ENCODE assay signal across 20 mouse cellular contexts in genomic region chr11:106479619-106480529, GRCm38 (mm10). TPM values are rescaled to one million over a fixed set of nuclear protein-coding genes. Genes with fewer than 3 reads are reported as not detected.
DNase-seq lines count a peak whose midpoint lies in the region; ATAC-seq and TF ChIP-seq lines count a peak whose summit lies in the region.
"Had no signal": no experiment of that assay in that cellular context is flagged by ENCODE, and none has a peak within 500 bp of the region (broad histone marks: within the 10 kb centered on the region; RNA-seq: fewer than 3 reads in every experiment).

No protein-coding gene starts in this region.

- no peak overlapping the region for H3K27ac ChIP-seq in lung, postnatal 0 days (ENCODE audit: low read length)
- H3K27ac ChIP-seq in liver, postnatal 0 days (ENCODE audit: low read depth), result peak overlapping the region; percentile 49; the same call in 1 of the 2 replicates
- peak overlapping the region; percentile 33 for H3K27ac ChIP-seq in small intestine, adult 2 months (ENCODE audit: insufficient read depth, low read depth, low read length)
- no peak overlapping the region for H3K27ac ChIP-seq in midbrain, postnatal 0 days (ENCODE audit: low read depth, low read length)
- H3K27ac ChIP-seq: forebrain, embryonic 15.5 days; heart, embryonic 10.5 days; hindbrain, embryonic 14.5 days; limb, embryonic 13.5 days; lung, embryonic 15.5 days; neural tube, embryonic 12.5 days; stomach, embryonic 15.5 days had no signal

- H3K4me1 ChIP-seq in lung, postnatal 0 days (ENCODE audit: insufficient read depth, low read depth, low read length), result peaks cover 11% of the 10 kb centered on the region
- H3K4me1 ChIP-seq in liver, postnatal 0 days (ENCODE audit: insufficient read depth), result peaks cover 21% of the 10 kb centered on the region
- peaks cover 16% of the 10 kb centered on the region for H3K4me1 ChIP-seq in small intestine, adult 2 months (ENCODE audit: control insufficient read depth, insufficient read depth, insufficient read length, low read length)
- no peaks in the 10 kb centered on the region for H3K4me1 ChIP-seq in midbrain, postnatal 0 days (ENCODE audit: insufficient read depth, low read length)
- H3K4me1 ChIP-seq: forebrain, embryonic 15.5 days; limb, embryonic 13.5 days; stomach, embryonic 15.5 days had no signal

- no peak overlapping the region for H3K9ac ChIP-seq in lung, postnatal 0 days (replicated peaks; ENCODE audit: low read depth)
- H3K9ac ChIP-seq in liver, postnatal 0 days (replicated peaks), result no peak overlapping the region
- no peak overlapping the region for H3K9ac ChIP-seq in midbrain, postnatal 0 days (replicated peaks; ENCODE audit: low read length, poor library complexity, severe bottlenecking)
- H3K9ac ChIP-seq: forebrain, embryonic 15.5 days; hindbrain, embryonic 14.5 days; limb, embryonic 13.5 days; lung, embryonic 15.5 days; neural tube, embryonic 12.5 days; stomach, embryonic 15.5 days had no signal

- H3K27me3 ChIP-seq in lung, postnatal 0 days (replicated peaks; ENCODE audit: insufficient read depth, low read length), result no peaks in the 10 kb centered on the region
- H3K27me3 ChIP-seq in liver, postnatal 0 days (ENCODE audit: insufficient read depth, low read length), result no peaks in the 10 kb centered on the region
- H3K27me3 ChIP-seq in small intestine, adult 2 months (ENCODE audit: control insufficient read depth, insufficient read depth, low read length), result no peaks in the 10 kb centered on the region
- no peaks in the 10 kb centered on the region for H3K27me3 ChIP-seq in midbrain, postnatal 0 days (ENCODE audit: insufficient read depth, low read length)
- H3K27me3 ChIP-seq: forebrain, embryonic 15.5 days; limb, embryonic 13.5 days; lung, embryonic 15.5 days; neural tube, embryonic 12.5 days; stomach, embryonic 15.5 days had no signal

- H3K4me3 ChIP-seq in lung, postnatal 0 days (ENCODE audit: low read depth, low read length), result no peak overlapping the region
- no peak overlapping the region for H3K4me3 ChIP-seq in liver, postnatal 0 days (ENCODE audit: low read depth, low read length)
- no peak overlapping the region for H3K4me3 ChIP-seq in small intestine, adult 2 months (ENCODE audit: low read depth, low read length)
- H3K4me3 ChIP-seq in midbrain, postnatal 0 days (ENCODE audit: low read depth, low read length), result no peak overlapping the region
- H3K4me3 ChIP-seq: forebrain, embryonic 15.5 days; heart, embryonic 10.5 days; limb, embryonic 13.5 days; lung, embryonic 15.5 days; neural tube, embryonic 12.5 days; stomach, embryonic 15.5 days had no signal

- no peak for TF ChIP-seq CTCF in lung, postnatal 0 days (IDR thresholded peaks at IDR 0.05)
- no peak for TF ChIP-seq CTCF in liver, postnatal 0 days (IDR thresholded peaks at IDR 0.05; ENCODE audit: low read depth)
- no peak for TF ChIP-seq CTCF in small intestine, adult 2 months (IDR thresholded peaks at IDR 0.05; ENCODE audit: extremely low read depth, insufficient read length, insufficient replicate concordance, low read depth, low read length)
- TF ChIP-seq CTCF in midbrain, postnatal 0 days (IDR thresholded peaks at IDR 0.05), result no peak

- 69% methylated on average over 9 of the region's 9 CpGs for WGBS in lung, postnatal 0 days
- WGBS in liver, postnatal 0 days (ENCODE audit: insufficient replicate concordance), result 54% methylated on average over 9 of the region's 9 CpGs
- WGBS in small intestine, adult 2 months, result 57% methylated on average over 9 of the region's 9 CpGs
- 85% methylated on average over 9 of the region's 9 CpGs for WGBS in midbrain, postnatal 0 days

- H3K9me3 ChIP-seq in lung, postnatal 0 days (ENCODE audit: low read length), result no peaks in the 10 kb centered on the region
- H3K9me3 ChIP-seq in liver, postnatal 0 days (ENCODE audit: low read length), result no peaks in the 10 kb centered on the region
- no peaks in the 10 kb centered on the region for H3K9me3 ChIP-seq in midbrain, postnatal 0 days (ENCODE audit: low read length)
- H3K9me3 ChIP-seq: forebrain, embryonic 15.5 days; heart, embryonic 10.5 days; limb, embryonic 13.5 days; lung, embryonic 15.5 days; neural tube, embryonic 12.5 days; stomach, embryonic 15.5 days had no signal

- no peaks in the 10 kb centered on the region for H3K36me3 ChIP-seq in lung, postnatal 0 days (ENCODE audit: insufficient read depth, low read length)
- no peaks in the 10 kb centered on the region for H3K36me3 ChIP-seq in liver, postnatal 0 days (replicated peaks; ENCODE audit: insufficient read depth, low read length)
- H3K36me3 ChIP-seq in small intestine, adult 2 months (ENCODE audit: control insufficient read depth, insufficient read depth, low read length), result no peaks in the 10 kb centered on the region
- no peaks in the 10 kb centered on the region for H3K36me3 ChIP-seq in midbrain, postnatal 0 days (ENCODE audit: insufficient read depth, low read length)
- H3K36me3 ChIP-seq: forebrain, embryonic 15.5 days; heart, embryonic 10.5 days; limb, embryonic 13.5 days; lung, embryonic 15.5 days; neural tube, embryonic 12.5 days; stomach, embryonic 15.5 days had no signal

- H3K4me2 ChIP-seq in lung, postnatal 0 days (replicated peaks; ENCODE audit: low read depth, low read length), result no peak overlapping the region
- H3K4me2 ChIP-seq in liver, postnatal 0 days (ENCODE audit: low read depth, low read length), result 0 out of 2 replicates have a peak overlapping the region, but pooled peaks have one; percentile 11
- no peak overlapping the region for H3K4me2 ChIP-seq in midbrain, postnatal 0 days (ENCODE audit: low read depth, low read length, poor library complexity, severe bottlenecking)
- H3K4me2 ChIP-seq: forebrain, embryonic 15.5 days; hindbrain, embryonic 14.5 days; limb, embryonic 13.5 days; lung, embryonic 15.5 days; neural tube, embryonic 12.5 days; stomach, embryonic 15.5 days had no signal

- no peak for TF ChIP-seq EP300 in lung, postnatal 0 days (IDR thresholded peaks at IDR 0.05)
- no peak for TF ChIP-seq EP300 in liver, postnatal 0 days (IDR thresholded peaks at IDR 0.05; ENCODE audit: low read depth)

- no peak for TF ChIP-seq POLR2A in small intestine, adult 2 months (IDR thresholded peaks at IDR 0.05; ENCODE audit: low read depth, low read length)

- ATAC-seq in lung, postnatal 0 days, result 0 out of 2 replicates have a peak, but pooled peaks have one; percentile 6
- peak; percentile 56 for ATAC-seq in liver, postnatal 0 days
- ATAC-seq in midbrain, postnatal 0 days (ENCODE audit: low FRiP score), result no peak
- ATAC-seq: forebrain, embryonic 15.5 days had no signal

- peak; percentile 43 for DNase-seq in adrenal gland, postnatal 14 days
- no peak for DNase-seq in adrenal gland, postnatal 10 days
- DNase-seq in lung, postnatal 0 days (ENCODE audit: low spot score), result no peak
- DNase-seq in lung, postnatal 25 days (ENCODE audit: low spot score), result no peak
- no peak for DNase-seq in liver, postnatal 0 days
- no peak for DNase-seq in midbrain, postnatal 0 days (ENCODE audit: low spot score)
- DNase-seq in lung, postnatal 14 days, result no peak
- DNase-seq: cerebellum, adult 9-10 months; gastrocnemius, postnatal 36 days; heart, postnatal 10 days; thymus, adult 18-20 months; thymus, postnatal 4 days had no signal

RNA-seq across cellular contexts. Expression of gene Ern1, which starts 7.8 kb away (rescaled TPM):
- total RNA-seq in adrenal gland, postnatal 14 days (2021), result 80.9 and 82.3 TPM in 2 replicates
- total RNA-seq in adrenal gland, postnatal 10 days (2021), result 10 to 100 TPM; 54.8 to 63.0 TPM
- polyA plus RNA-seq in lung, postnatal 0 days (2015; fragmentation: Nextera tagmentation; extraction: Ambion mirVana), result 5.4 and 6.3 TPM in 2 replicates
- polyA plus RNA-seq in liver, postnatal 0 days (2015; fragmentation: Nextera tagmentation; extraction: Ambion mirVana), result 1.9 and 2.9 TPM in 2 replicates
- 14.2 and 31.2 TPM in 2 replicates for polyA plus RNA-seq in small intestine, adult 2 months (2012; rRNA removed)
- 10.1 and 10.3 TPM in 2 replicates for total RNA-seq in midbrain, postnatal 0 days (2014; rRNA removed)
- 2.2 and 3.7 TPM in 2 replicates for polyA plus RNA-seq in midbrain, postnatal 0 days (2015; fragmentation: Nextera tagmentation; extraction: Ambion mirVana)

Comparison
In these comparisons a context has a peak if more than half of its experiments do, and no peak if none do; other contexts are left out.
1. H3K27ac ChIP-seq: peak in liver, postnatal 0 days (single experiment) and small intestine, adult 2 months (single experiment); none in lung, postnatal 0 days (single experiment) and midbrain, postnatal 0 days (single experiment).